Mouse (Mus musculus): ENCODE data around the gene Tk1. TPM values are rescaled to one million over a fixed set of nuclear protein-coding genes. Genes with fewer than 3 reads are reported as not detected.
"Not testable (repeated sequence)": the region's sequence is repeated elsewhere in the genome, so short reads cannot be mapped to it uniquely, and the experiment has no call there.

The Tk1 gene
- total RNA-seq, 1 experiment from 2014 or later, result 34.8 TPM

DNA sequence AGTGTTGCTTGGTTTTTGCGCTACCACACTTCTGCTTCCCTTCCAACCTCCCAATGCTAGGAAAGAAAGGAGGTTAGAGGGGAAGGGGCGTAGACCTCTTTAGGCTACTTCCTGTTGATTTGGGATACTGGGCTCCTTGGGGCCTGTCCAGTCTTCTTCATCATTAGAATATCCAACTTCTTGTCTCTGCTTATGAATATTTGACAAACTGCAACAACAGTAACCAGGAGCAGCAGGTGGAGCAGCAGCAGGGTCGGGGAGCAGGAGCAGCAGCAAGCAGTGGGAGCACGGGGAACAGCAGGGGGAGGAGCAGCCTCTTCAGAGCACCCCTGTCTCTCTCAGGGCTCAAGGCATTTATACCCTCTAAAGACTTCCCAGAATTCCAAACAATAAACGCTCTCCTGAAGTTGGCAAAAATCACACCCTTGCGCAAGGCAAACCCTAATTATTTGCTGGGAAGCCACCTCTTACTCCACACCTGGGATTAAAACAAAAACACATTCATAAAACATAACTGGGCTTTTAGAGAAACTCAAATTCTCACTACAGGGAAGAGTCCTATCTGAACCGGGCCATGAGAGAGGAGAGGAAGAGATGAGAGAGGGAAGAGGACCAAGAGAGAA, 21.8 kb upstream of the Tk1 start:
- DNase-seq, result no peak

DNA sequence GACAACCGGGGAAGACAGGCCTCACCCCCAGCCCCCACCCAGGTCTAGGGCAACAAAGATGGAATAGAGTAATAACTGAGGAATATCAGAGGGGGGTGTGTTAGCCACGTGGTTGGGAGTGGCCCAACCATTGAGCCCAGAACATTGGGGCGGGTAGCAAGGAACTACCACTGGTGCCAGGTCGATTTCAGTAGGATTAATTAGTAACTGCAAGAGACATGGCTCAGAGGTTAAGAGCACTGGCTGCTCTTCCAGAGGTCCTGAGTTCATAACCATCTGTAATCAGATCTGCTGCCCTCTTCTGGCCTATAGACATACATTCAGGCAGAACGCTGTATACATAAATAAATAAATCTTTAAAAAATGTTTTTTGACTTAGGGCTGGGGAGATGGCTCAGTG, 20.7 kb upstream of the Tk1 start:
- no peak for DNase-seq

DNA sequence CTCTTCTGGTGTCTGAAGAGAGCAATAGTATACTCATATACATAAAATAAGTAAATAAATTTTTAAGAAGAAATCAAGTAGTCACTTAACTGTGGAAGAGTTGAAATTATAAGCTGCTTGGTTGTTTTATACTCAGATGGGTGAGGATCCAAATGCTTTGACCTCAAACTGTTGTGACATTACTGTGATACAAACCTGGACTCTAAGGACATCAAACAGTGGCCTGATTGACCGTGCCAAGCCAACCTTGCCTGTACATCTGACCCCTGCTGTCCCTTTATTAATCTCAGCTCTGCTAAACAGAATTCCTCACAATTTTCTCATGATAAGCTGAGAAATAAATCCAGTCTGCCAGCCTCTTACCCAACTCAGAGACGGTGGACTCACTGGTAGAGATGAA, 19.8 kb upstream of the Tk1 start:
- DNase-seq, result no peak

DNA sequence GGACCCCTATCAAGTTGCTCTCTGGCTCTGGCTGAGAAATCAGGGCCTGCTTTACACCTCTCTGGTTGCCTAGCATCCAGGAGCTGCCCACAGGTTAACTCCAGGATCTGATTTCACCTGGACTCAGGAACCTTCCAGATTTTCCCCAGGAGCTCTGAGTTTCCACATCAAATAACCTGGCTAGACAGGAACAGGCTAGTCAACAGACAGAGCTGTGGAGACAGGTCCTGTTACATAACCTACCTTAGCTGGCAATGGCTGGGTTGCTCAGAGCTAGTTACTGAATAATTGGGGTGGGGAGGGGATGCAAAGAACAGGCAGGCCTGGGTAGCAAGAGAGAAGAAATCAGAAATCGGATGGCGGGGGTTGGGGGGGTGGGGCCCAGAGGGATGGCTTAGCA, 19.1 kb upstream of the Tk1 start:
- no peak for DNase-seq

DNA sequence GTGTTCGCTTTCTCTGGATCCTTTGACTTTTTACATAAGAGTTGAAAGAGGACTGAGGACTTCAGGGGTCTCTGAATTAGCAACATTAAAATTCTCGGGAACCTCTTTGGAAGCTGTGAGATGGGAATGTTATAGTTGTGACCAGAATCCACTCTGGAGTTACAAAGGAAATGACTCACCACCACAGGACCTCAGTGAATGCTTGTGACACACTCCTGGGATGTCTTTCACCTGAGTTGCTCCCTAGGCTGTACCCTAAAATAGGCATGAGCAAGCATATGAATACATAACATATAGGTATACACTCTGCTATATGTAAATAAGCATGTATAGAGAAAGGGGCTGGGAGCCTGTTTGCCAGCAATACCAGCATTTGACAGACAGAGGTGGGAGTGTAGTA, 17.5 kb upstream of the Tk1 start:
- DNase-seq, result no peak

DNA sequence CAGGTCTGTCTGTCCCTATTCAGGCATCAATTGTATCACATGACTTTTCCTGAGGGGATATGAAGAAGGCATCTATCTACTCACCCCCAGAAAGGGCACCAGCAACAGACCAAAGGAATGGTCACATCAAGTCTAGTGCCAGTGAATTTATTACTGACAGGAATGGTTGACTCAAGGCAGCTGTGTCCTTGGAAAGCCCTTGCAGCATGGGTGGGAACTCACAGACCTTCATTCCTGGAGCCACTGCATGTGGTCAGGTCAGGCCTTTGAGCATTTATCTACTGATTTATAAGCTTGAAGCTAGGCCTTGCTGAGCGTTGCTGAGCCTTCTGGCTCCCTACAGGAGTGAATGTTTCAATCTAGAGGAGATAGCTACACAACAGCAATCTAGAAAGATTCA, 15.0 kb upstream of the Tk1 start:
- peak; percentile 58 for DNase-seq

DNA sequence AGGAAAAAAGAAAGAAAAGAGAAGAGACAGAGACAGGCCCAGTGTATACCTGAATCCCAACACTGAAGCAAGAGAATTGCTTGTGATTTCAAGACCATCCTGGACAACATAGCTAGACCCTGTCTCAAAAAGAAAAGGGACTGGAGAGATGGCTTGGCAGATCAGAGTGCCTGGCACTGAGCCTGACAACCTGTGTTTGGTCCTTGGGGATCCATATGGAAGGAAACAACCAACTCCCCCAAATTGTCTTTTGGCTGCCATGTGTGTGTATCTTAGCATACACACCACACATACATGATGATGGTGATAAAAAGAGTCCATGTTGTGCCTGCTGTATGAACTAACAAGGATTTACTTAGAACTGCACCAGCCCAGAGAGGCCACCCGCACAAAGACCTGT, 13.1 kb upstream of the Tk1 start:
- DNase-seq, result no peak

DNA sequence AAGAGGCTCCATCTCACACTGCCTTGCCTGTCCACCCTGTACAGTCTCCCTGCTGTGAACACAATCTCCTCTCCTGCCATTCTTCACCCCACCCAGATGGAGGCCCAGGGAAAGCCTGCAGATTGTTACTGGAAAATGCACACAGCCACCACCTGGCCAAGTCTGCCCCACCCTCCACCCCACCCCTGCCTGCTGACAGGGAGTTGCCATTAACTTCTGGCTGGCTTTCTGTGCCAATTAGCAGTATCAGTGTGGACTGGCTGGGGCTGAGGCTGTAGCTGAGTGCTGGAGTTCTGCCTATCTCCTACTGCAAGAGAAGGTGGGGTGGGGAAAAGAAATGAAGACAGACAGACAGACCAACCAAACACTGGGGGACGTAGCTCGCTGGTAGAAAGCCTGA, 12.7 kb upstream of the Tk1 start:
- DNase-seq, result no peak

DNA sequence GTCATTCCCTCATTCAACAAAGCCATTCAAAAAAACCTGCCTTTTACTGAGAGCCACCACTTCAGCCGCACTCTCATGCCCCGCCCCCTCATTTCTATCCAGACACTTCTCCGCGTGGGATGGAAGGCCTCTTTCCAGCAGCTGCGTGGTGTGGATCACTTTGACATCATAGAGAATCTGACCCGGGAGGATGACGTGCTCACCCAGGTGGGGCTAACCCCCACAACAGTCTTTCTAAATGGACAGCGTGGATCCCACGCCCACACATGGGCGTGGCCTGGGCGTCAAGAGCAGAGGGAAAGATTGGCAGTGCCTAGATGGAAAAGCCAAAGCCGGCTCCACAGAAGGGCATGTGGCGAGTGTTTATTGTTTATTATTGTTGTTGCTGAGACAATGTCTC, 10.4 kb upstream of the Tk1 start:
- DNase-seq, result peak; percentile 50

DNA sequence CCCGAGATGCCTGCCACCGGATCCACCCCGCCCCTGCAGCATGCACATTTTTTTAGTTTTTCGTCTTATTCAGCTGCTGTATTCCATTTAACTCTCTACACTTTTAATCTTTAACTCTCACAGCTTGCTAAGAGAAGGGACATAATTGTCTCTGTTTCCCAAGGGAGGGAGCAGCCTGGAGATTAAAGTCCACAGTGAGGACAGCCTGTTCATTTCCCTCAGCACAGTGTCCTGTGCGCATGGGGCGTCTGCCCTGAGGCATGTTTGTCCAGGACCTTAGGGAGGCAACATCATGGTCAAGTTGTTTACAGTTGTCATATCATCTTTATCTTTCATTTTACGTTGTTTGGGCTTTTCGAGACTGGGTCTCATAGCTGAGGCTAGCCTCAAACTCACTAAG, 8.2 kb upstream of the Tk1 start:
- no peak for DNase-seq

DNA sequence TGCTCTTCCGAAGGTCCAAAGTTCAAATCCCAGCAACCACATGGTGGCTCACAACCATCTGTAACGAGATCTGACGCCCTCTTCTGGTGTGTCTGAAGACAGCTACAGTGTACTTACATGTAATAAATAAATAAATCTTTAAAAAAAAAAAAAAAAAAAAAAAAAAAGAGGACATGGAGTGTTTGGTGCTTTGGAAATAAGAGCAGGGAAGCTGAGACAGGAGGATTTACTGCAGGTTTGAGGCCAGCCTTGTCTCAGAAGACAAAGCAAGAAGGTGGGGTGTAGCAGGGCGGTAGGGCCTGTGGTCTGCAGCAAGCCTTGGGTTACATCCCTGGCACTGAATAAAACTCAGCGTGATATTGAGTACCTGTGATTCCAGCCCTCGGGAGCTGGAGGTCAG, 7.6 kb upstream of the Tk1 start:
- DNase-seq, result not testable (repeated sequence)

DNA sequence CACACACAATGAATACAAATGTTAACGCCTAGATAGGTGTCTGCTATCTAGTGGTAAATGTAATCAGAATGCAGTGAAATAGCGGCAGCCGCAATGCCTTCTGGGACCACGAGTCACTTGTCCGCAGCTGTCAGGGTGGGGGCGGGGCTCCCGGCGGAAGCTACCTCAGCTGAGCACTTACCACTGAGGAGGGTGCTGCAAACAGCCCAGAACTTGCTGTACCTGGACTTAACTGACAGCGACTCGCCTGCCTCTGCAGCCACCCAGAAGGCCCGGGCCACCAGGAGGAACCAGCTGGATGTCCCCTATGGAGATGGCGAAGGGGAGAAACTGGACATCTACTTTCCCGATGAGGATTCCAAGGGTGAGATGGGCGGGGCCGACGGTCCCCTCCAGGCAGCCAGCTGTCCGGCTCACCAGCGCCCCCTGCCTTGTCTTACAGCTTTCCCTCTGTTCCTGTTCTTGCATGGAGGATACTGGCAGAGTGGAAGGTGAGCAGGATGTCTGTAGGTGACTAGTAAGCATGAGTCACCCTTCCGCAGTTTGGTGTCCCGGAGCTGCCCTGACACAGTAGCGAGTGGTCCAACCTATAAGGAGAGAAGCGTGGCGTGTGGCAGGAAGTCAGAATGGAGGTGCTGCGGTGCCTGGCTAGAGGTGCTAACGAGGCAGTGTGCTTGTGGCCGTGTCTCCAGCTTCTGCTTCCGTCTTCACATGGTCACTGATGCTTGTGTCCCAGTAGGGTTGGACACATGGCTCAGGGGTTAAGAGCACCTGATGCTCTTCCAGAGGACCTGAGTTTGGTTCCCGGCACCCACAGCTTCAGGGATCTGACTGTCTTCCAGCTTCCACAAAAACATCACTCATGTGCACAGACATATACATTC, 6.4 kb upstream of the Tk1 start:
- DNase-seq, result peak; percentile 86

DNA sequence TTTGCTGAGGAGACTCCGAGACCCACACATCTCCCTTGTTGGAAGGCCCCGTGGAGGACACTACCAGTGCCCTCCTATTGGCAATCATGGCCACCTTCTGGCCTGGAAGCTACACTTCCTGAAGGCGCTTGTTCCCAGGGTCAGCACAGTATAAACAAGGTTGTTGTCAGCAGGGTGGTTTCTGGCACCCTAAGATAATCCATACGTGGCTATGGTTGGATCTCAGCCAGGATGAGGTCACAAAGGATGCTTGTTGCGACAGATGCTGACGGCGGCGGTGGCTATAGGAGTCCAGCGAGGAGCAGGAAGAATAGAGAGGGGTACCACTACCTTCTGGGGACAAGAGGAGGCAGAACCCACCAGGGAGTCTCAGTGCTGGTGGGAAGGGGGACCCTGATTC, 4.5 kb upstream of the Tk1 start:
- DNase-seq, result no peak

DNA sequence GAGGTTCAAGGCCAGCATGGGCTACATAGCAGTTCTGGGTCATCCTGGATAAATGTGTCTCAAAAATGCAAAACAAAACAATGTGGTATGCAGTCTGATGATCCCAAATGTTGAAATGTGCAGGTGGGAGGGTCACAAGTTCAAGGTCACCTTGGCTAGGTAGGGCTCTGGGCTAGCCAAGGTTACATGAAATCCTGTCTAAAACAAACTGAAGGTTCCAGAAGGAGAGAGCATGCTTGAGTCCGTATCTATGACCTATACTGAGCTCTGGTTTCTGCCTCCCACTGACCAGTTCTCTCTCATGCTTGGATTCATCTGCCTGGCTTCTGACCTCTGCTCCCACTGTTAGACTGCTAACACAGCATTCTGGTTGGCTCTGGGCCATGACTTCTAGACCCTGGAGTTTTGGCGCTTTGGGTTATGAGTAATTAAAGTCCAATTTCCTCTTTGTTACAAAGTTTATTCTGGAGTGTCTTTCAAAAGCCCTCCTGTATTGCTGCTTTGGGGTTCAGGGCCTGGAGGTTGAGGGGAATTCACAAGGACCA, 3.9 kb upstream of the Tk1 start:
- peak; percentile 75 for DNase-seq

DNA sequence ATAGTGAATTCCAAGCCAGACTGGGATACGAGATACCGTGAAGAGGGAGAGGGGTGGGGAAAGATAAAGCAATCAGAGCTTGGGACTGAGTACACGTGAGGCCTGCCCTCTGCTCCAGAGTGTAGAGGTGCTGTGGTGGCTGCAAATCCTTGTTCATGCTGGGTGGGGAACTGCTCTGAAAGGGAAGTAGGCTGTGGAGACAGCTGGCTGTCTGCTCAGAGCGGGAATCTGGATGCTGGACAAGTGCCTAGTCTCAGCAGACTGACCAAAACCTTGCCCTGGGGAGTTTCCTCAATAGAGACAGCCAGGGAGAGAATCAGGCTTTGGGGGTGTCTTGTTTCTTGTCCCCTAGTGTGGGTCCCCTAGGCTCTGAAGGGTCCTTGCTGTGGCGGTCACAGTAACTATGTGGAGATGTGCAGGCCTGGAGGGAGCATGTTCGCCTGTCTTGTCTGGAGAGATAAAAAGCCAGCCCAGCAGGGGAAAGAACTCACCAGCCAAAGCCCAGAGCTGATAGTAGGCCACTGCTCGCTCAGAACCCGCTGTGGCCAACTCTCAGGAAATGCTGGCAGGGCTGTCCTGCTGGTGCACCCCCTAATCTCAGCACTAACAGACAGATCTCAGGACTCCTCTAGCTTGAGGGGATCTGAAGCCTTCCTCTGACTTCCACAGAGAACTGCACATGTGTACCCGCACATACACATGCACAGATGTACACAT, 3.2 kb upstream of the Tk1 start:
- DNase-seq, result peak; percentile 70

DNA sequence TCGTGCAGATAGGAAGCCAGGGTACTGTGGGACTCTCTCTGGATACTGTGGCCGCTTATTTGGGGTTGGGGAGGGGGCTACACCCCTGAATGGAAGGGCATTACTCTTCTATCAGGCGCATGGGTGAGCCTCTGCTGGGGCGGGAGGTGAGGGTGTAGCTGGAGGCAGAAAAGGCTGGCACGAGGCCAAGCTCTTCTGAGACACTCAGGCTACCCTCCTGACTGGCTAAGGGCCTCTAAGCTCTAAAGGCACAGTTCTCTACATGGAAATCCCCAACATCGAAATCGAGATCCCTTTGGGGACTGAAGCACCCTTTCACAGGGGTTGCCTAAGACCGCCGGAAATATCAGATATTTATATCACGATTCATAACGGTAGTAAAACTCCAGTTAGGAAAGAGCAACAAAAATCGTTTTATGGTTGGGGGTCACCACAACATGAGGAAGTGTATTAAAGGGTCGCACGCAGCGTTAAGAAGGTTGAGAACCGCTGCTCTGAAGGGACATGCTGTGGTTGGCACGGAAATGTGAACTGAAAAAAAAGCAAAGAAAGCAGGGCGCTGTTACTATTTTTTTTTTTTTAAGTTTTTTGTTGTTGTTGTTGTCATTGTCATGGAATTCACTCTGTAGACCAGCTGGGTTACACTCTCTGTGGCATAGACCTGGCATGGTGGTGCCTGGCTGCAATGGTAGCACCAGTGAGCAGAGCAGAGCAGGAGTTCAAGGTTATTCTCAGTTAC, 2.4 kb upstream of the Tk1 start:
- peak; percentile 59 for DNase-seq

DNA sequence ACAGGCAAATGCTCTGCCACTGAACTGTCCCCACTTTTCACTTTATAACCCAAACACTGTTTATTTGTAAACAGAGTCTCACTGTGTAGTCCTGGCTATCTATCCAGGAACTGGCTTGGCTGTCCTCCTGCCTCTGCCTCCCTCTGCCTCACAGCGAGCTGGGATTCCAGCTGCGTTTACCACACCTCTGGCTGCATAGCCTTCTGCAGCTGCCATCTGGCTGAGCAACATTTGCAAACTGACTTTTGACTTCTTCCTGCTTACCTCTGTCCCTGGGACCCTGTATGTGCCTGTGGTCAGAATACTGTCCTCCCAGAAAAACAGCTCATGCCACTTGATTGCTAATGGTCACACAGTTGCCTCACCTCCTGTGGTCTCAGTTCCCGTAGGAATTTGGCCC, 1.5 kb upstream of the Tk1 start:
- DNase-seq, result peak; percentile 3

DNA sequence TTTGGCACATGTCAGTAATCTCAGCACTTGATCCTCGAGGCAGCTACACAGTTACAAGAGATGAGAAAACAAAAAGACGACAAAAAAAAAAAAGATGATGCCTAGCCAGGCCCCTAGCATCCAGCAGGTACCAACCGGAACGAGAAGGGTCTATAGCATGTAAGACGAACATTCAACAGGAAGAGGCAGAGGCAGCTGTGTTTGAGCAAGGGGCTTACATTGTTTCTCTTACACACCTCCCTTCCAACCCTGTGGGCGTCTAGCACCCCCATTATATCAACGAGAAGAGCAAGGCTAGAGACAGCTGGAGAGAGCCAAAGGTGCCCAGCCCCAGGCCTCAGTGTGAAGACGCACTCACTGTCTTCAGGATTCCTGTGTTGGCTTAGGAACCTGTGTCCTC, 1.0 kb upstream of the Tk1 start:
- DNase-seq, result no peak

DNA sequence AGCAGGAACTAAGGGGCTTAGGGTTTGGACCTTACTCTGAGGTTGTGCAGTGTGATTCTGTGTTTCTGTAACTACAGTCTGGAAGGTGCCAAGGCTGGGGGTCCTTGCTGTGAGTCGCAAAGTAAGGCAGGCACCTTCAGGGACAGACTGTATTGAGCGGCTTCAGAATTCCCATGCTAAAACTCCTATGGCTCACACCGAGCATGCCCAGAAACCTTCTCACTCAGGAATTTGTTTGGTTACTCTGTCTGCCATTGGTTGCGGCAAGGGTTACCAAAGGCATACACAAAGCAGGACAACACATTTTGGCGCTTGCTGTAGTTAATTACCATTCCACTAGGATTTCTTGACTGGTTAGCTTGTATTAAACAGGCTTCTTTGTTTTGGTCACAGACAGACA, 272 bp upstream of the Tk1 start:
- peak; percentile 47 for DNase-seq

DNA sequence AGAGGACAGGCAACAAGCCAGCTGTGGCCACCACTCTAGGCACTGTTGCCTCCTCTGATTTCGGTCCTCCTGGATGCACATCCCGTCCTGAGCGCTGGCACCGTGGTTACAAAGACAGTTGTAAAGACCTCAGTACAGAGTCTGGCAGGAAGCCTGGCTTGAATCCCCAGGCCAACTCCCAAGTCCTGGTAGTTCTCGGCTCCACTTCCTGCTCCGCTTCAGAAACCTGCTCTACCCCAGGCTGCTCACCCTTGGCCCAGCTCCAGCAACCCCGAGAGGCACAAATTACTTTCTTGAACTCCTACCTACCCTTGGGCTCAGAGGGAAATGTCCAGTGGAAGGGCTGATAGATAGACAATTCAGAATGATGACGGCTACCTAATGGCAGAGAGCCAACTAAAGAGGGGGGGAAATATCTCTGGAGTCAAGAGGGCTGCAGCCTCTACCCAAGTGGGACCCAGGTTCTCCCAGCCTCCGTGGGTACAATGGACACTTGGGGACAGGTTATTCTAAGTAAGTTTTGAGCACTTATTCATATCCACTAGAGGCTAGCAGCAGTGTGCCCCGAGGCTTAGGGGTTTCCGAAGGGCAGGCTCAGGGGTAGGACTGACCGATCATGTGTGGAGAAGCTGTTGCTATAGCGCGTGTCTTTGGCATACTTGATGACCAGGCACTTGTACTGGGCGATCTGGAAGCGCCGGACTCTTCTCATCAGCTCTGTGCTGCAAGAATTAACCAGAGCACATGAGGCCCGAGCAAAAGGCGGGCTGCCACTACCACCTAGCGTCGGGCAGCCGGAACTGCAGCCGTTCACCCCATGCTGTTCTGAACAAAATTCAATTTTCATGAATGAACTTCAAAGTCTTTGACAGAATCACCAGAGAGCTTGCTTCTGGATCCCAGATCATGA, 1.6 kb downstream of the Tk1 start:
- DNase-seq, result peak; percentile 87

DNA sequence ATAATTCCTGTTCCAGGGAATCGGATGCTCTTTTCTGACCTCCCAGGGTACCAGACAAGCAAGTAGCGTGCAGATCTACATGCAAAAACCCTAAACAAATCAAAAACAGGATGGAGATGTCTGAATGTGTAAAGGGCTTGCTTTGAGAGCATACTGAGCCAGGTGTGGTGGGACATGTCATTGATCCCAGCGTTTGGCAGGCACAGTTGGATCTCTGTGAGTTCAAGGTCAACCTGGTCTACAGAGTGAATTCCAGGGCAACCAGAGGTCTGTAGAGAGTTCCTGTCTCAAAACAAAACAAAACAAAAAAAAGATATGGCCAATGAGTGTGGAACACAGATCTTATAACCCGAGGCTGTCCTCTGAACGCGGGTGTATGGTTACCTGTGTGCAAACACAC, 2.5 kb downstream of the Tk1 start:
- peak; percentile 2 for DNase-seq
